Mouse (Mus musculus): ENCODE measurements around the gene Fscn2.
"Not testable (repeated sequence)": the region's sequence is repeated elsewhere in the genome, so short reads cannot be mapped to it uniquely, and the experiment has no call there.

The Fscn2 gene

DNA sequence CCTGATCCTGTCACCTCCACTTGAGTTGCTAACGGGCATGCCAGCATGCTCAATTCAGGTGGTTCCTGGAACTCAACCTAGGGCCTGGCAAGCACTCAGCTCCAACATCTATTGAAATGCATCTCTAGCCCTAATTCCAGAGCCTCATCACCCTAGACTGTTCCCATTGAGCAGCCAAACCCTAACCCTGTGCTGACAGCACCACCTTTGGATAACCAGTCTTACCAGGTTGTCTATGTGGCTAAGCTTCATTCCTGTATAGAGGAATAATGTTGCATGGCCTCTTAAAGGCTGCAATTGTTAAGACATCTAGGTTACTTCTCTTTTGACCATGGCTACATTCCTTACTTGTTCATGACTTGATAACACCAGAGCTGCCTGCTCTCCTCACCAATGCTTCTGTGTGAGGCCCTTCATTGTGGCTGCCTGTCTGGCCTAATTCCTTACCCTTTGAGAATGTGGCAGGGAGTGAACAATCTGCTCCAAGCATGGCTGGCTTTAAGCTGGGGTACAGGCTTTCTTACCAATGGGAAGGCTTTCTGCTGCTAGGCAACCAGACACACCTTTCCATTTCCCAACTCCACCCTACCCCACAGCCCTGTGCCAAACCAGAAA, 16.2 kb upstream of the Fscn2 start:
- no peak for DNase-seq (ENCODE audit: low read depth, low spot score)

DNA sequence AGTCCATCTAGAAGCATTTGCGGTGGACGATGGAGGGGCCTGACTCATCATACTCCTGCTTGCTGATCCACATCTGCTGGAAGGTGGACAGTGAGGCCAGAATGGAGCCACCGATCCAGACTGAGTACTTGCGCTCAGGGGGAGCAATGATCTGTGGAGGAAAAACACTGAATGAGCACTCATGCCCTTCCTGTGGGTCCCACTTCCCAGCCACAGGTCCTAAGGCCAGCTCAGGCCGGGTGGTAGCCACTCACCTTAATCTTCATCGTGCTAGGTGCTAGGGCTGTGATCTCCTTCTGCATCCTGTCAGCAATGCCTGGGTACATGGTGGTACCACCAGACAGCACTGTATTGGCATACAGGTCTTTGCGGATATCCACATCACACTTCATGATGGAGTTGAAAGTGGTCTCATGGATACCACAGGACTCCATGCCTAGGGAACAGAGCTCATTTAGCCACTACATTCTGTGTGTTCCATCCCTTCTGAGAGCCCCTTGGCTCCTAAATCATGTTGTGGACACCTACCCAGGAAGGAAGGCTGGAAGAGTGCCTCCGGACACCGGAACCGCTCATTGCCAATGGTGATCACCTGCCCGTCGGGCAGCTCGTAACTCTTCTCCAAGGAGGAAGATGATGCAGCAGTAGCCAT, 14.8 kb upstream of the Fscn2 start:
- not testable (repeated sequence) for DNase-seq (ENCODE audit: low read depth, low spot score)

DNA sequence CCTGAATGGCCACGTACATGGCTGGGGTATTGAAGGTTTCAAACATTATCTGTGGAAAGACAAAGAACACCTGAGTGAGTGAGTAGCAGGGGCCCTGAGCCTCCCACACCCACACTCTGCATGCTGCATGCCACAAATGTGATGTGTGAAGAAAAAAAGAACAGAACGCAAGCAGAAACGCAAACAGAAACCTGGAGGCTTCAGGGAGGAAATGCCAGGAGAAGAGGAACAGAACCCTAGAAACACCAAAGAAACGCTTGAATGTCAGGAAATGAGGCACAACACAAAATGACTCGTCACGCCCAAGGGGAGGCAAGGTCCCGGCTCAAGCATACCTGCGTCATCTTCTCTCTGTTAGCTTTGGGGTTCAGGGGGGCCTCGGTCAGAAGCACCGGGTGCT, 14.0 kb upstream of the Fscn2 start:
- DNase-seq (ENCODE audit: low read depth, low spot score) = no peak

DNA sequence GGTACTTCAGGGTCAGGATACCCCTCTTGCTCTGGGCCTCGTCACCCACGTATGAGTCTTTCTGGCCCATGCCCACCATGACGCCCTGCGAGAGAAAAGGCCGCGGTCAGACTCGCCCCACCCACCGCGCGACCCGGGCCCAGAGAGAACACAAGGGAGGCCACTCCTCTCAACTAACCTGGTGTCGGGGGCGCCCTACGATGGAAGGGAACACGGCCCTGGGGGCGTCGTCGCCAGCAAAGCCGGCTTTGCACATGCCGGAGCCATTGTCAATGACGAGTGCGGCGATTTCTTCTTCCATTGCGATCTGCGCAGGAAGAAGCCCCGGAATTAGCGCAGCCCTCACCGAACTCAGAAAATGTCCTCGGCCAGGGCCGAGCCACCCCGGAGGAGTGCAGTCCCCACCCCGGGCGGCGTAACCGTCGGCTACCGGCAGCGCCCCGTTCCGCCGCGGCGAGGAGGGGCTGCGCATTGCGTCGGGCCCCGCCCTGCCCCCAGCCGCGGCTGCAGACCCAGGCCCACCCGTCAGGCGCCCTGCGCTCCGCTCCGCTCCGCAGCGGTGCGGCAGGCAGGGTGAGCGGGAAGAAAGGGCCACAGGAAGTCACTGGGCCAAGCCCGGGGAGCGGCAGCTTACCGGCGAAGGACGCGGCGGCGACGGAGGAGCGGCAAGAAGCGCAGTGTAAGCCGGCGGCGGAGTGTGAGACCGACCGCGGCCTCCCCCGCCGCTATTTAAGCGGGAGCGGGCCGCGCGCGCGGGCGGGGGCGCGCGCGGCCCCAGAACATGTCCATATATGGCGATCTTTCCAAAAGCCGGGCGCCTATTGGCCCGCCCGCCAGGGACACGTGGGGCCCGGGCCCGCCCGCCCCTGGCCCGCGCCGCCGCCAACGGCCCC, 13.3 kb upstream of the Fscn2 start, which contains the start of gene Actg1:
Gene Actg1, minus strand, starts transcription at position 752 of the 893 bp plus-strand sequence.
- peak; percentile 66 for DNase-seq (ENCODE audit: low read depth, low spot score)

DNA sequence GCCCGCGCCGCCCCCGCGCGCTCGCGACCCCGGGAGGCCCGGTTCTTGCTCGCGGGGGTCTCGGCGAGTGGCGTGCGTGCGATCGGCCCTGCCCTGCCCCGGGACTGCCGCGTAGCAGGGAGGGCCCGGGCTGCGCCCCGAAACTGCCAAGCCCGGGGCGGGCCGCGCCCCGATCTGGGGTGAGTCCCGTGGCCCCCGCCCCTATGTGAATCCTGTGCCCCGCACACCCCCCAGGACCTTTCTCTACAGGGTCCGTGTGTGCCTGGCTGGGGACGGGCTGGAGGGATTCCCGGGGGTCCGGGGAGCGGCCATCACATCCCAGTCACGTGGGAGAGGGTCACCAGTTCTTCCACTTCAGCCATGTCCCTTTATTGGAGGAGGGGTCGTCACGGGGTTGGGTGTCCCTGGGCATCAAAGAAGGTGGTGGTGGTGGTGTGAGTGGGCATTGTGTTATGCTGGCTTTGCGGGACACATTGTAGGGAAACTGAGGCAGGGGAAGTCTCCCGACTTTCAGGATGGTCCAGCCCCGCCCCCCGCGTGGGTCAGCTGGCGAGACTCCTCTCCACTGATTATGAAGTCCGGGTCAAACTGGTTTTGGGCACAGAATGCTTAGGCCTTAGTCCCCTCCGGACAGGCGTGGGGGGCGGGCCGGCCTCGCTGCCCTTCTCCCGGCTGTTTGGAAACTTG, 12.5 kb upstream of the Fscn2 start:
- DNase-seq (ENCODE audit: low read depth, low spot score) = no peak

DNA sequence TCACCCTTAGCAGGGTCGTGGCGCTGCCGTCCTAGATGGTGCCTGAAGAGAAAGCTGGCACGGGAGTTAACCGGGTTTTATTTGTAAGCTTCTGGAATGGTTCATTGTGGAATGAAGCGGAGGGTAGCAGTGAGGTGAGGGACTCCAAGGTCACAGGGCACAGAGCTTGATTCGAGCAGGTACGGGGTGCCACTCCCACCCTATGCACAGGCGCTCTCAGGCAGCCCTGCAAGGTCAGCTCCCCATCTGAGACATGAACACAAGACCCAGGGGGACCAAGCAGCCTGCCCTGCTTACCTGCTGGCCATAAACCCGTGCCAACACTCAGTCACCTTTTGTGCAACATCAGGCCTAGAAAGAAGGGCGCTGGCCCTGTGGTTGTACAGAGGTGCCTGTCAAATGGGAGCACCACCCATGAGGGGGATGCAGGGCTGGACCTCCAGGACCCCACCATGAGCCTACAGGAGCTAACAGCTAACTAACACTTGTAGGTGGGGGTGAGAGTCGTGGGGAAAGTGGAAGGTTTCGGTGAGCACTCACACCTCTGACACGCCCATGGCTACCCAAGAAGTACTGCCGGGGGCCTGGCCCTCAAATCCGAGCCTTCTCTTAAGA, 11.9 kb upstream of the Fscn2 start:
- DNase-seq (ENCODE audit: low read depth, low spot score) = no peak

DNA sequence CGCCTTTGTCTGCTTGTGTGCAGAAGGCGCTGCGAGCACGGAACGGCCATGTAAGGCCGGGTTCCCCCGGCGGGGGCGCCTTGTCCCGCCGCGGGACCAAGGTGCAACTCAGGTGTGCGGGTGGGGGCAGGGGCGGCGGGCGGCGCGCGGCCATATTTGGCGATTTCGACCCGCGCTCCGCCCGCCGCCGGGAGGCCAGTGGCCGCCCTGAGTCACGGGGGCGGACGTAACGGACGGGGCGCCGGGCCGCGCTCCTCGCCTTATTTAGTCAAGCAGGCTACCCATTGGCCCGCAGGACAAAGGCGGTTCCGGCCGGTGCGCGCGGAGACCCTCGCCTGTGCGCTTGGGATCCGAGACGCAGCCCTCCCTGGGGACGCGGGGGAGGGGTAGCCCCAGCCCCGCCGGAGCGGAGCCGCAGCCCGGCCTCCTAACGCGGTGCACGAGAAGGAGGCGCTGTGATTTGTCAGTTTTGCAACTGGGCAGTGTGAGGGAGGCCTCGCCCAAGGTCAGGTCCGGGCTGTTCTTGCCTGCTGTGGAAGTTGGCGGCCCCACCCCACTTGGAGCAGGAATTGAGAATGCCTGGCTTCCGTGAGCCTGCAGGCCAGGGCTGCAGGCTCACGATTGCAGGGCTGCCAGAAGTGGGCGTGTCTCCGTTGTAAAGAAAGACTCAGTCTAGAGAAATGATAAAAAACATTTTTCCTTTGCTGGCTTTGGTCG, 11.2 kb upstream of the Fscn2 start:
- no peak for DNase-seq (ENCODE audit: low read depth, low spot score)

DNA sequence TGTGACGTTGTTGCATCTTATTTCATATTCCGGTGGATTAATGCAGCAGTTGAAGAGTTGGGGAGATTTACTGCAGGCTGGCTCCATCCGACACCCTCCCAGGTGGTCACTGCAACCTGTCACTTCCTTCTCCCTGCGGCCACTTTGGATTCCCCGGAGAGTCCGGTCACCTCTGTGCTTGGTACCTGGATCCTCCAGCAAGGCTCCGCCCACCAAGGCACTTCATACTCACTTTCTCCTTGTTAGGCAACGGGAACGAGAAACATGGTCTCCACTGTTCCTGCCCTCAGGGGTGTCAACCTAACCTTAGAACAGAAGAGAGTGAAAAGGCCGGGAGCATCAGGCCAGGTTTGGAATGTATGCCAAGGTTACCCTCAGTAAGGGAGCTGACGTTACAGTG, 10.6 kb upstream of the Fscn2 start:
- DNase-seq (ENCODE audit: low read depth, low spot score) = no peak

DNA sequence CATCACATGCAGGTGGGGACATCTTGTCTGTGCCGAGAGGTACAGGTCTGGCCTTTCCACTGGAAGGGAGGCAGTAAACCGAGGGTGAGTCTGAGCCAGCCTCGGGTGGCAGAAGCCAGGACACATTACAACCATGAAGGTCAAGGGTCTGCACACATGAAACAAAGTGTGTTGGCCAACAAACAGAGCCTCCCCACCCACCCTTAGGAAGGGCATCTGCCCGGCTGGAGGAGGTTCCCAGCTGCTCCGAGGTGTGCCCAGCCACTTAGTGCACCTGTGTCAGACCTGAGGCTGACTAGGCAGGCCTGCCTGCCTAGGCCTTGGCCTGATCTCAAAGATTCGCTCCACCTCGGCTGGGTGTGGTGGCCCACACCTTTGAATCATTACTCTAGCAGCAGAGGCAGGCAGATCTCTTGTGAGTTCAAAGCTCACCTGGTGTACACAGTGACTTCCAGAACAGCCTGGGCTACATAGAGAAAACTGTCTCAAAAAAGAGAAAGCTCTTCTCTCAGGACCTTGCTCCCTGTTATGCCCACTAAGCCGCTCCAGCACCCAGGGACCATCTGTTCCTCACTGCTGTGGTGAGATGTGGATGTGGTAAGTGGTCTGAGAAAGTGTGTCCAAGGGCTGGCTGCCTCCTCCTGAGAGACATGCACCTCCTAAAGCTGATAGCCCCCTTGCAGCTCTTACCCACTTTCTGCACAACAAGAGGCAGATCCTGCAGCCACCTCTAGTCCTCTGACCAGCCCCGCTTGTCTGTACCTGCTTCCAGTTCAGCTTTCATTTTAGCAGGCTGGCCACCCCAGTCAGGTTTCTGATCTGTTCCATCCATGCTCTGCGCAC, 9.9 kb upstream of the Fscn2 start:
- DNase-seq (ENCODE audit: low read depth, low spot score) = no peak

DNA sequence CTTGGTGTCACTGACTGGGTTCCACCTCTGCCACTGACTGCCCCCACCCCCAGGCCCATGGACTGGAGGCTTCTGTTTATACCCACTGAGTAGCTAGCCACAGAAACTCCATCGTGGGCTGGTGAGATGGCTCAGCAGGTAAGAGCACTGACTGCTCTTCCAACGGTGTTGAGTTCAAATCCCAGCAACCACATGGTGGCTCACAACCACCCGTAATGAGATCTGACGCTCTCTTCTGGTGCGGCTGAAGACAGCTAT, 9.3 kb upstream of the Fscn2 start:
- DNase-seq (ENCODE audit: low read depth, low spot score) = not testable (repeated sequence)

DNA sequence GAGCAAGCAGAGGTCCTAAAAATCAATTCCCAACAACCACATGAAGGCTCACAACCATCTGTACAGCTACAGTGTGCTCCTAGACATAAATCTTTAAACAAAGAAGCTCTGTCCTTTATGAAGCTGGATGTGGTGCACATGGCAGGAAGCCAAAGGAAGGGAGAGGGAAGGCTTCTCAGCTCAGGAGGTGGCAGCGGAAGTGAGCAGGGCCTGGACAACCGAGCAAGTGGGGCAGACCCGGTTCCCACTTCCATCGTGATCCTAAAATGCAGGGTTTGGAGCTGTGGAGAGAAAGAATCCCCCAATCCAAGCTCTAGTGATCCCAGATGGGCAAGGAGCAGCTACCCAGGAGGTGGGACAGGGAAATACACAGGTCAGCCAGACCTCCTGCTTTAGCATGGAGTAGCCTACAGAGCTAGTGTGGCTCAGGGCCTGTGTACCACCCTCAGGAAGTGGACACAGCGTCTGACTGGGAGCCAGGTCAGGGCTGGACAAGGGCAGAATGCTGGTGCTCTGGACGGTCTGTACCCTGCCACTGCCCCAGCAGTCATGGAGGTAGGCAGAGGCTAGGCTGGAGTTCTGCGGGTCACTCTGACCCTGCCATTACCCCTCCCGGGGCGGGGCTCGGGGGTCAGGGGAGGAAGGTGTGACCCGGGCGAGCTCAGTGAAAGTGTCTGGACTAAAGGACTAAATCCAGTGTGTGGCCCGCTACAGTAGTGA, 8.6 kb upstream of the Fscn2 start:
- DNase-seq (ENCODE audit: low read depth, low spot score) = no peak

DNA sequence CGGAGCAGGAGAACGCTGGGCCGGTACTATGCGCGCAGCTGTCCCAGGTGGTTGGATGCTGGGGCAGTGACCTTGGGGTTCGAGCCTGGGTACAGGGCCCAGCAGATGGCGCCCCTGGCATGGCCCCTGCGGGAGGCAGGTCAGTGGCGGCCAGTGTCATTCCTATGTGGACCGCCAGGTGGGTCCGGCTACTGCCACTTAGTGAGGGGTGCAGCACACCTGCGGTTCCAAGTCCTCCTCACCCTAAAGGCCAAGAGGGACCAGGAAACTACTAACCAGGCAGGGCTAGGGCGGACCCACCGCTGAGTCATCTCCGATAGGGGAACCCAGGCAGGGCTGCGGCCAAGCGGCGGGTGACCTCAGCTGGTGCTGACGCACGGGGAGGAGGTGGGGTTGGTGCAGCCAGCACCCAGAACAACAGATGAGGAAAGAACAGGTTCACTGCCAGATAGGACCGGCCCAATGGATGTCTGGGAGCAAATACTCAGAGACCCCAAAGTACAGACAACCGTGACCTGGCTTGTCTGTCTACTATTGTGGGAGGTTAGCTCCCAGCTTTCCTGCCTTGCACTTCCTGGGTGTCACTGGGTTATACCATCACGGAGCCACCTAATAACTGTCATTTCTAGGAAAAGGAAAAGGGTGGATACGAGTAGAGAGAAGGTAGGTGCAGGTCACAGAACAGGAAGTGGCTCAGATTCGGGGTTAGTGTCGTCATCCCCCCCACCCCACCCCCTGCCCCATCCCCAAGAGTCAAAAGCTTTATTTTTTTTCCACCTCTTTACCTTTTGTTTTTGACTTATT, 7.6 kb upstream of the Fscn2 start:
- DNase-seq (ENCODE audit: low read depth, low spot score) = peak; percentile 84

DNA sequence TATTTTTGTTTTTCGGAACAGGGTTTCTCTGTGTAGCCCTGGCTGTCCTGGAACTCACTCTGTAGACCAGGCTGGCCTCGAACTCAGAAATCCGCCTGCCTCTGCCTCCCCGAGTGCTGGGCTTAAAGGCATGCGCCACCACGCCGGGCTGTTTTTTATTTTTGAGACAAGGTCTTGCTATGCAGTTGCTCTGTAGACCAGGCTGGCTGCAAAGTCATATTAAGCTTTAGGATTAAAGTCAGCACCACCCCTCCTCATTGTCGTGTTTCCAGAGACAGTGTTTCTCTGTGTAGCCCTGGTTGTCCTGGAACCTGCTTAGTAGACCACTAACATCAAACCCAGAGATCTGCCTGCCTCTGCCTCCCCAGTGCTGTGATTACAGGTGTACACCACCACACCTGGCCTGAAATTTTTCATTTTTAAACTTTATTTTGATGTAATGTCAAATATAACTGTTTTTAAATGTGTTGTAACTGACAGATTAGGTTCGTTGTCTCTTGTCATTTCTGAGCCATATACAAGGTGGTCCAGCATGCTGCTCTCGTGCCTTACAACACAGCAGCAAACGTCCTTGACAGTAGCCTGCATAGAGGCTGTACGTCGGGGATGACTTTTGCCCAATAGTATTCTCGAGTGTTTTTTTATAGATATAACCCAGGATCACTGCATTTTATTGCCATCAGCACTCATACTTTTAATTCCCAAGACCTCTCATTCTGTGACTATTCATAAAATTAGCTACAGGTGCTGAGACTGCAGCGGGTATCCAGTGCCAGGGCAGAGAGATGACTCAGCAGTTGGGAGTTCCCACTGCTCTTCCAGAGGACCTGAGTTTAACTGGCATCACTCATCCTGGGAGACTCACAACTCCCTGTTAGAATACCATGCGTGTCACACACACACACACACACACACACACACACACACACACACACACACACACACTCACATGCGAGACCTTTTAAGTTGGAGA, 6.7 kb upstream of the Fscn2 start:
- DNase-seq (ENCODE audit: low read depth, low spot score) = peak; percentile 64

DNA sequence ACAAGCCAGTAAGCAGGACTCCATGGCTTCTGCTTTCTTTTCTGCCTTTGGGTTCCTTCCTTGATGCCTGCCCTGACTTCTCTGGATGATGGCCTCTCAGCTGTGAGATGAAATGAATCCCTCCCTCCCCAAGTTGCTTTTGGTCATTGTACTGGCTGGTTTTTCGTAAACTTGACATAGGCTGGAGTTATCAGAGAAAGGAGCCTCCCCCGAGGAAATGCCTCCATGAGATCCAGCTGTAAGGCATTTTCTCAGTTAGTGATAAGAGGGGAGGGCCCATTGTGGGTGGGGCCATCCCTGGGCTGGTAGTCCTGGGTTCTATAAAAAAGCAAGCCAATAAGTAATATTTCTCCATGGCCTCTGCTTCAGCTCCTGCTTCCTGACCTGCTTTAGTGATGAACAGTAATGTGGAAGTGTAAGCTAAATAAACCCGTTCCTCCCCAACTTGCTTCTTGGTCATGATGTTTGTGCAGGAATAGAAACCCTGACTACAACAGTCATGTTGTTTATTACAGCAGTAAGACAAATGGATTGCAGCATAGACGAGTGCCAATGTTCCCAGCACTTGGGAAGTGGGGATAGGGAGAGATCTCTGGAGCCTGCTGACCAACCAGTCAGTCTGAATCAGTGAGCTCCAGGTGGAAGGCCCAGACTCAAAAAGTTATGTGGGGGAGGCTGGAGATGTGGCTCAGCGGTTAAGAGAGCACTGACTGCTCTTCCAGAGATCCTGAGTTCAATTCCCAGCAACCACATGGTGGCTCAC, 5.9 kb upstream of the Fscn2 start:
- DNase-seq (ENCODE audit: low read depth, low spot score) = peak; percentile 63

DNA sequence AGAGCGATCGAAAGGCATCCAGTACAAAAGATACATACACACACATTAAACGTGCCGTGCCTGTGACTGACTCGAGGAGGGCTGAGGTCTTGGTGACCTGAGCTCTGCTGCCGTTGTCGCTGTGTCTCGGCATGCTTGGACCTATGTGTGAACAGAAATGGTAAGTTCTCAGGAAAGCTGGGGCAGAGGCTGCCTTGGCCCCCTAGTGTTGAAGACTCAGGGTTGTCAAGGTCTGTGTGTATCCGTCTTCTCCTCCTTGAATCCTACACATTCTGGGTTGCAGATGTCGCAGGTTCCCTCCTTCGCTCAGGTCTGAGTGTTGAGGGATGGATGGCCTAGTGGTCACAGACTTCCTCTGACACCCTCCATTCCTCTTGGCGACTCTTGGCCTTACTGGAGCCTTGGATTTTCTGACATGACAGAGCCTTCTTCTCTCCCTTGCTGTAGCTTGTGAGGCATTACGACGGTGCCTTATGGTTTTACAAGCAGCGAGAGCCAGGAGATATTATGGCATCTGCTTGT, 5.0 kb upstream of the Fscn2 start:
- no peak for DNase-seq (ENCODE audit: low read depth, low spot score)

DNA sequence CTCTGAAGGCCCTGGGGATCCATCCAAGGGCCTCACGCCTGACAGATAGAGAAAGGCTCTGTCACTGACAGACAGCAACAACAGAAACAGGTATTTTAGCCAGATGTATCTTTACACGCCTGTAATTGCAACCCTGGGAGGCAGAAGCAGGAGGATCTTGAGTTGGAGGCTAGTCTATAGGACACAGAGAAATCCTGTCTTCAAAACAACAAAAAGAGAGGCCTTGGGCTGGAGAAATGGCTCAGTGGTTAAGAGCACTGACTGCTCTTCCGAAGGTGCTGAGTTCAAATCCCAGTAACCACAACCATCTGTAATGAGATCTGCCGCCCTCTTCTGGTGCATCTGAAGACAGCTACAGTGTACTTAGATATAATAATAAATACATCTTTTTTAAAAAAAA, 4.4 kb upstream of the Fscn2 start:
- no peak for DNase-seq (ENCODE audit: low read depth, low spot score)
